Mouse (Mus musculus) cerebellum, postnatal 10 days (tissue): Measurements from ENCODE around the gene Tubb2b.

Source experiments
- DNase-seq, 2 experiments: peaks; one replicate each; pipeline ENCODE4 v3.0.0; 2021; ENCODE audit warnings: mixed read lengths in 2 of 2

The Tubb2b gene

DNA sequence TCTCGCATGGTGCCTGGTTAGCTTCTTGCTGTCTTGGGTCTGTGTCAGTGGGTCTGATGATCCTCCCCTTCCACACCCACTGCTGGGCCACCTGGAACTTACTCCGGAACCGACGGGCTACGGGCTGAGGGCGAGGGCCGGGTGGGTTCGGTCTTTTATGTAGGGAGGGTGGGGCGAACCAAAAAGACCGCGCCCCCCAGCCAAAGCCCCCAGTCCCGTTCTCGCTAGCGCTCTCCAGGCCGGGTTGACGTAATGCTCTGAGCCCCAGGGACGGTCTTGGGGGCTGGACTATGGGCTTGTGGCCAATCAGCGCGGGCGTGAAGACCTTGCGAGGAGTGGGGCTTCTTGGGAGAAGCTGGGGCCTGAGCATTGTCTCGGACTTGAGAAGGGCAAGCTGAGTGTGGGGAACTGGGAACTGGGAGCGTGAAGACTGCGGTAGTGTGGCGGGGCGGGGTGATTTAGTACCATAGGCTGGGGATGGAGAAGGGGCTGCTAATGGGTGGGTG, at the start of gene Tubb2b:
Gene Tubb2b (minus strand): TSS at position 241 of the 506 bp plus-strand sequence.
- DNase-seq, result peak; percentile 97 to 99

GRCm38 (mm10) chr13:34174025-34174424, 43.8 kb upstream of the Tubb2b start:
- DNase-seq, result no peak

DNA sequence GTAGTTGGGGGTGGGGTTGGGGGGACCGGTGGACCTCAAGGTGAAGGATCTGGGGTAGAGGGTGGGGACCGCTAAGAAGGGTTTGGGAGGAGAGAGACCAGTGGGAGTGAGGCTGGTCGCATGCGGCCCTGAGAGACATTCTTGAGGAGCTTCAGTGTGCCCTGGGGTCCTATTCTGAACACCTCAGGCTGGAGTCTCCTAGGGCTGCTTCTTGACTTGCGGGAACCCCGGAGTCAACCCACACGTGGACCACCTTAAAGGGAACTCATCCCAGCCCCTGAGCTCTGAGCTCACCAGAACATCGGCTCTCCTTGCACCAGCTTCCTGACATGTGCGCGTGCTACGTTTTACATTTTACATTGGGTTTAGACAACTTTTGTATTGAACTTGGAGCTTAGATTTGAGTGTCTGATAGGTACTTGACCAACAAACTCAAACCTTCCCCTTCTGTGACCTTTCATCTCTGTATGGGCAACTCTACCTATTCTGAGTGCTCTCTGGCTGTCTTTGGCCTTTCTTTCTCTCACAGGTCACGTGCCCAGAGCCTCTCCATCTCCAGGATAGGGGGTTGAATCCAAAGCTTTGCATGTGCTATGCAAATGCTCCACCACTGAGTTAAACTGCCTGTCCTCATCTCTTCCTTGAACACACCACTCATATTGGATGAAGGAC, 33.2 kb upstream of the Tubb2b start:
- no peak for DNase-seq

GRCm38 (mm10) chr13:34162491-34163303, 32.4 kb upstream of the Tubb2b start, which contains the start of gene Psmg4:
Gene Psmg4, plus strand, starts transcription at chr13:34162964.
- DNase-seq, result peak; percentile 97

DNA sequence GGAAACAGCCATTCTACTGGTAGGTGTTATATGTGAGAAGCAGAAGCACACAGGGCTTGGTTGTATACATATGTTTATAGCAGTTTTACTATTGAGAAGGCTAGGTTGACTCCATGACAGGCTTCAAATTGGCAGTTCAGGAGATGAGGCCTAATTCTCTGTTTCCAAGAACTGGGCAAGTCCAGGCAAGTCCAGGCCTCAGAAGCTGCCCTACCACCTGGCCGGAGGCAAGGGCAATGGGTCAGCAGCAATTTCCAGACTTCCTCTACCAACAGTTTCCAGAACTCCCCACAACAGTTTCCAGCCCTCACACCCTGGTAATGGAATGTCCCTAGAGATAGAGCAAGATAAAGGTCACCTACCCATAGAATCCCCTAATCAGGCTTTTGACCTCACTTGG, 29.7 kb upstream of the Tubb2b start:
- no peak for DNase-seq

GRCm38 (mm10) chr13:34157596-34158157, 27.4 kb upstream of the Tubb2b start:
- no peak for DNase-seq

GRCm38 (mm10) chr13:34156840-34157185, 26.5 kb upstream of the Tubb2b start:
- peak; percentile 84 to 88 for DNase-seq

- peak; percentile 30 to 33 for DNase-seq
Measured at GRCm38 (mm10) chr13:34156133-34156839, 26.0 kb upstream of the Tubb2b start.

- DNase-seq, result peak; percentile 90 to 93
Measured at GRCm38 (mm10) chr13:34154931-34155272, 24.6 kb upstream of the Tubb2b start.

DNA sequence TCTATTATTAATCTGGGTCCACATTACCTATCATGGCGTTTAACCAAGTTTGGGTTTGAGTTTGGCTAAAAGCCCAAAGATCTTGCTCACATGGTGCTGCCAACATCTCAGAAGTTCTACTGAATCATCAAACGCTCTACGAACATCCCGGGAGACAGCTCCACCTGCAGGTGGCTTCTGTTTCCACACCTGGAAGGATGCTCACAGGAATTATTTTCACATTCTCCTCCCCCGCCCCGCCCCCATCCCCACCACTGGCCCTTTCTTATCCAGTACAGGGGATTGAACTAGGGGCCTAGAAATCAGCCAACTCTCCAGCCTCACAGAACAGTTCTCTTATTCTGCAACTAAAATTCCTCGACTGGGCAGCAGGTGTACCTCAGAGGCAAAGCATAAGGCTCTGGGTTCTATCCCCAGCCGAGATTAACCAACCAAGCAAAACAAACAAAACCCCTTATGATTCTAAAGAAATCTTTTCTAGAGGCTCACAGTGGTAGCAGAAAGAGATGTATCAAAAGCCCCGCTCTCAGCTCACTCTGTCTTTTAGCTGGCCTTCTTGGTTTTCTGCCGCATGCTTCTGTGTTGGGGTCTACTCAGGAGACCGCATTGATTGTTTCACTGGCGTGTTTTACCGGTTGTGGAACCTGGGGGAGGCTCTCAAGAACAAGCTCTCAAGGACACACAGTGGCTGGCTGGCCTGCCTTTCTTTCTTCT, 24.1 kb upstream of the Tubb2b start:
- DNase-seq, result peak; percentile 91 to 93

GRCm38 (mm10) chr13:34153254-34154011, 23.2 kb upstream of the Tubb2b start:
- DNase-seq, result peak; percentile 76 to 84

DNA sequence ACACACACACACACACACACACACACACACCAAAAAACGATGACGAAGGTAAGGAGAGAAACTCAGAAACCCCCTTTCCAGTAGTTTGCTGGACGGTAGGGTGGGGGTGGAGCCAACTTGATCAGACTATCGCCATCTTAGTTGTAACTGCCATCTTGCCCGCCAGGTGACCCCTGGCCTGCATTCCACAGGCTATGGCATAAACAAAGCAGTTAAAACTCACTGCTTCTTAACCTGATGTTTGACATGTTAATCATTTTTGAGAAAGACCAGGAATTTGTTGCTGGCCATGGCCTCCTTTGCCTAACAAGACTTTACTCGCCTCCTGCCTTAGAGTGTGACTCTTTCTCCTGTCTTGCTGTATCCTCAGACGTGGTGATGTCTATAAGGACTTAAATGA, 22.4 kb upstream of the Tubb2b start:
- peak in 1 of 2 experiments; percentile 26 for DNase-seq

DNA sequence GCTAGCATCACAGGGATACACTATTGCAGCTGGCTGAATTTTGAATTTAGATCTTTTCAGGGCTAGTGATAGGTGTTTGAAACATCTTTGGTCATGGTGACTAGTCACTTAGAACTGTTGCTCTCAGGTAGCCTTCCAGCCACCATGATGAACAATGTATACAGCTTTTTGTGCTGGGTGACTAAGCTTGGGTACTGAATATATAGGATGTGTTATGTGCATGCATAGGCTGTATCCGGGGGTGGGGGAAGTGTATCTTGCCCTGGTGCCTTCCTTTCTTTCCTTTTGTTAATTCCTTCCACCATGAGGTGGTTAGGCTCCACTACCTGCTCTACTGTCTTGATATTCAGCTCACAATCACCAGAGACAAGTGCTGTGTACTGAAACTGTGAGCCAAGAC, 21.2 kb upstream of the Tubb2b start:
- no peak for DNase-seq

DNA sequence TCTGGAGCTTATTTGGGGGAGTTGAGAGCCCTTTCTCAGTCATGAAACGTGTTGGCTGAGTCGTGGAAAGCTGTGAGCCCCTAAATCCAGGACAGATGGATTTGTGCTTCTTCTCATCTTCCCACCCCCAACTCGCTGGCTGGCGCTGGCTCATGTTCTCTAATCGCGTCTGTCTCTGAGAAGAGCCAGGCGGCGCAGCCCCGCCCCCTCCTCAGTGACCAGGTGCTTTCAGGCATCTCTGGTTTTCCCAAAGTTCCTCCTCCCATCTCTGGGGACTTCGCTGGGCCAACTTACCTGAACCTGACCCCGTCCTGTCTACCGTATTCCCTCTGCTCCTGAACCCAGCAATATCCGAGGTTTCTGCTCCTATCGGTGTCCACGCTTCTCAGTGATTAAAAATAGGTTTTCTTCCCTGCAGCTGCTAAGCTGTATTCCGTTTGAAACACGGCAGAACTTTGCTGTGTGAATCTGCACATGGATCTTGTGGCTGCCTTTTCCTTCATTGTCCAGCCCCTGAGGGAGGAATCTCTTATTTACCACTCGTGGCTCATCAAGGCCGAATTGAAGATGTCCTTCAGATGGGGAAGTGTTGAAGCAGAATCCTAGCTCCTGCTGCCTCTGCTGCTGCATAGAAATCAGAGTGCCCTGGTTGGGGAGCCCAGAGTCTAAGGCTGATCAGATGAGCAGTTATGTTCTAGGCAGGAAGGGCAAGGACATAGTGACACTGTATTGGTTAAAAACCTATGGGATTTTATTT, 20.2 kb upstream of the Tubb2b start:
- DNase-seq, result peak; percentile 94 to 96

DNA sequence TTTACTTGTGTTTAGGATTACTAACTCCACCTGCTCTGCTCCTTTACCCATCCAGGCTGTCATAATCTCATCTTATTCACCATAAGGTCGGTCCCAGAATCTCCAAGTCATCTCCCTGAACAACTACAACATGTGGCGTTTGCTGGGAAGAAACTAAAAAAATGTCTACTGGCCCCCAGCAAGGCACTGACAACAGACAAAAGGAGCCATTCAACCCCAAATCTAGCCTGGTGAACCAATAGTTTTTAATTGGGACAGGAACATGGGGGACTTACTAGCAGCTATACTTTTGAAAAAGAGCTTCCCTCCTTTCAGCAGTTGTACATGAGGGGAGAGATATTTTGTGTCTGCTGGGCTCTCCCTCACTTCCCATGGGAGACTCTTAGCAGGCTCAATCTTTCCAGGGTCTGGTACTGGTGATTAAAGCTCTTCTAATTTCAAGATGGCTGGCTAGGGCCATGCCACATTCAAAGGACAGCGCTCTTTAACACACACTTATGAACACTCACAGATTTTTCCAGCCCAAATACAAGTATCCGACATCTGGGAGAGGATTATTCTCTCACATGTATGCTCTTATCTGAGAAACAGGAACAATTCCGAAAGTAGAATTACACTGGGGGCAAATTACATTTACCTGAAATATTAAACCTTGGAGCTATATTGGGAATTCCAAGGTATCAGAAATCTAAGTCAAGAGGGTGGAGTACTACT, 19.4 kb upstream of the Tubb2b start:
- no peak for DNase-seq

DNA sequence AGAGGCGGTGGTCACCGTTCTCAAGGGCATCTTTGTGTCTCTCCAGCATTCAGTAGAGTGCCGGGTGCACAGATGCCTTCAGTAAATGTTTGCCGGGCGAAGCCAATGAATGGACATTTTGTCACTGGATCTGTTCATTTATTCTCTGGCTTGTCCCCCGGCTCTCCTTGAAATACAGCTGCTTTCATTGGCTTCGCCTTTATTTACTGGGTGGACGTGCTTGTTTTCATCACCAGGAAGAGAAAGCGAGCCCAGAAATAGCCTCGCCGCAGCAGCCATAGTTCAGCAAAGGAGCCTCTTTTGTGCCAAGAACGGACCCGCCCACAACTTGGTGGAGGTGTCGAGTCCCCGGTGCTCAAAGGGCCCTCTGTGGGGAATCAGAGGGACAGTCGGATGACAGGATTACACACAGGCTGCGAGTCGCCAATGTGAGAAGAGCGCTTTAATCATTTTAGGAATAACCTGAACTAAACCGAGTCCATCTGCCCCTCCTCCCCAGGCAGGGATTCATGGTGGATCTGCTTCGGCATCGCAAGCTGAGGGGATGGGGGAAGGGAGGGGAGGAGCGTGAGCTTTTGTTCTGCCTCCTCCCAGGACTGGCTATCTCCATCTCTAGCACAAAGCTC, 18.6 kb upstream of the Tubb2b start:
- peak; percentile 93 to 94 for DNase-seq

DNA sequence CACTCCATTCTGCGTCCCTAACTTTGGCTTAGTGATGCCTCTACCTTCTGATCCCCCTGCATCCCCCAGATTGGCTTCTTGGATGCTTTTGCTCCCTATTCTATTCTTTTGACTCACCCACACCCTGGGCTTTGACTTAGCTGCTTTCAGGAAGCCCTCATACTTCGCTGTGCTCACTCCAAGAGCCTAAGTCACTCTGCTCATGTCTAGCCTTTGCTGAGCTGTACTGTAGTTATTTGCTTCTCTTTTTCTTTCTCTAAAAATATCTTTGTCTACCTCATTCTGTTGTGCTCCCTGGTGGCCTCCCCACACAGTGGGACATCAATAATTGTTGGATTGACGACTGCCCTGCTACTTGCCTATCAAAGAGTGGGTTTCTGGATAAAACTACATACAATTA, 17.9 kb upstream of the Tubb2b start:
- DNase-seq, result peak; percentile 36 to 46

GRCm38 (mm10) chr13:34146916-34147315, 16.6 kb upstream of the Tubb2b start:
- DNase-seq, result no peak

- no peak for DNase-seq
Measured at GRCm38 (mm10) chr13:34143389-34143788, 13.1 kb upstream of the Tubb2b start.

DNA sequence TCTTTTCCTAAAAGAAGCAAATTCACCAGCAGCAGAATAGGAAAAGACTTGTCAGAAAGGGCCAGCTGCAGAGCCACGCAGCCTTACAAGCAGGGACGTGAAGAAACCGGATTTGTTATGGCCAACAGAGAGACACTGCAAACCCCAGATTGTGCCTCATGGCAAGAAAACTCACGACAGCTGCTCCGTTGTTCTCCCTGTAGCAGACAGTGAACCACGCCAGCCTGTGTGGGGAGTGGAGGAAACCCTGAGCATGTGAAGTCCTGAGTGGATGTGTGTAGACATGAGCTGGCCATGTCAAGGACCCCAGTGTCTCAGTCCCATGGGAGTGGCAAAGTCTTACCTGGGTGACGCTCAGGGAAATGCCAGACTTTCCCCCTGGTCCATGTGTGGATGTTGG, 6.3 kb upstream of the Tubb2b start:
- DNase-seq, result peak; percentile 87 to 89
